Mouse (Mus musculus) left cerebral cortex, adult 18-20 months (tissue): Measurements from ENCODE around the gene Etv6. TPM values are rescaled to one million over a fixed set of nuclear protein-coding genes. Genes with fewer than 3 reads are reported as not detected.
"Not testable (repeated sequence)": the region's sequence is repeated elsewhere in the genome, so short reads cannot be mapped to it uniquely, and the experiment has no call there.

Source experiments
- DNase-seq, 2 experiments: peaks; one replicate each; pipeline ENCODE4 v3.0.0; 2021 to 2022; ENCODE audit warnings: low spot score in 2 of 2, mixed read lengths in 1 of 2
- long read RNA-seq, 2 experiments: library from polyadenylated mRNA; stranded (forward); transcript quantifications; one replicate each; pipeline ENCODE4 v2.0.0; 2021
- total RNA-seq, 2 experiments: library from RNA; stranded (reverse); gene quantifications; 2 replicates each; pipeline ENCODE4 v1.2.3; 2021

Gene Etv6
- 10 to 100 TPM; 15.3 to 18.6 TPM for total RNA-seq
- long read RNA-seq, experiment 1, full-length matches to known transcripts: 9 of 20 reads
- long read RNA-seq, experiment 1, partial matches to known transcripts: 3 of 20 reads
- long read RNA-seq, experiment 1, other reads (novel, unspliced or antisense): 8 of 20 reads
- long read RNA-seq, experiment 2, full-length matches to known transcripts: 6 of 7 reads
- long read RNA-seq, experiment 2, partial matches to known transcripts: 0 of 7 reads
- long read RNA-seq, experiment 2, other reads (novel, unspliced or antisense): 1 of 7 reads

- peak; percentile 66 to 80 for DNase-seq
Measured at GRCm38 (mm10) chr6:134035490-134036405, at the start of gene Etv6. Etv6 (plus strand) TSS chr6:134035700.

- DNase-seq: no peak
Measured at GRCm38 (mm10) chr6:133986161-133986560, 49.3 kb upstream of the Etv6 start.

GRCm38 (mm10) chr6:133987068-133987591 is 48.4 kb upstream of the Etv6 start:
- DNase-seq: no peak

GRCm38 (mm10) chr6:133988011-133988410 is 47.5 kb upstream of the Etv6 start:
- DNase-seq: no peak

GRCm38 (mm10) chr6:133997461-133997860 is 38.0 kb upstream of the Etv6 start:
- DNase-seq: no peak

GRCm38 (mm10) chr6:133997935-133998334 is 37.6 kb upstream of the Etv6 start:
- DNase-seq: no peak

- not testable (repeated sequence) for DNase-seq
Measured at GRCm38 (mm10) chr6:134014488-134015110, 20.9 kb upstream of the Etv6 start.

GRCm38 (mm10) chr6:134018807-134019206 is 16.7 kb upstream of the Etv6 start:
- no peak for DNase-seq

GRCm38 (mm10) chr6:134020821-134021220 is 14.7 kb upstream of the Etv6 start:
- no peak for DNase-seq

- DNase-seq: no peak
Measured at GRCm38 (mm10) chr6:134026264-134026663, 9.2 kb upstream of the Etv6 start.

GRCm38 (mm10) chr6:134027022-134027421 is 8.5 kb upstream of the Etv6 start:
- no peak for DNase-seq

- no peak for DNase-seq
Measured at GRCm38 (mm10) chr6:134032451-134032850, 3.0 kb upstream of the Etv6 start.

- DNase-seq: no peak
Measured at GRCm38 (mm10) chr6:134034436-134034835, 1.1 kb upstream of the Etv6 start.

GRCm38 (mm10) chr6:134034904-134035489 is 503 bp upstream of the Etv6 start:
- DNase-seq: peak; percentile 61 to 79

GRCm38 (mm10) chr6:134036491-134036911 is 1.0 kb downstream of the Etv6 start:
- no peak for DNase-seq

- no peak for DNase-seq
Measured at GRCm38 (mm10) chr6:134036951-134037431, 1.5 kb downstream of the Etv6 start.

GRCm38 (mm10) chr6:134037960-134038359 is 2.5 kb downstream of the Etv6 start:
- DNase-seq: no peak

GRCm38 (mm10) chr6:134038881-134039280 is 3.4 kb downstream of the Etv6 start:
- no peak for DNase-seq

- no peak for DNase-seq
Measured at GRCm38 (mm10) chr6:134039351-134039750, 3.9 kb downstream of the Etv6 start.

GRCm38 (mm10) chr6:134040312-134040711 is 4.8 kb downstream of the Etv6 start:
- no peak for DNase-seq

GRCm38 (mm10) chr6:134041286-134041685 is 5.8 kb downstream of the Etv6 start:
- DNase-seq: no peak
